Mouse (Mus musculus) ZHBTc4 (cell line): ENCODE results near the gene Serpini2.
"Not testable (repeated sequence)": the region's sequence is repeated elsewhere in the genome, so short reads cannot be mapped to it uniquely, and the experiment has no call there.

Experiments used
- DNase-seq: peaks from one replicate; pipeline ENCODE4 v3.0.0-alpha.2; 2011; ENCODE audit warnings: low read depth, low spot score

The Serpini2 gene

DNA sequence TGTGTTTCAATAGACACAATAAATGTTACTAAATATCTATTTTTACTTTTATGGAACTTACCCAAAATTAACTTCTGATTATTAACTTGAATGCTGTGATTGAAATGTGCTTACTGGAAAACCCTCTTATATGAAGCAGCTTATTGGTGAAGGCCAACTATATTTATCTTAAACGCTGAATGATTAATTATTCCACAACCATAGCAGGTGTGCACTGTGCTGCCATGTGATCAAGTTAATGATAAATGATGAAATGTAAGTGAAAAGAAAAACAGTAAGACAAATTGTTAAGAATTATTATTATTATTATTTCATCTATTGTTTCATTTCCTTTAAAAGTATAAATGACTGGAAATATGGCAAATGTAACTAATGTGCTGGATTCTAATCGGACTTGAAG, at the start of gene Serpini2:
Gene Serpini2 (minus strand): TSS at position 101 of the 400 bp plus-strand sequence.
- DNase-seq = no peak

DNA sequence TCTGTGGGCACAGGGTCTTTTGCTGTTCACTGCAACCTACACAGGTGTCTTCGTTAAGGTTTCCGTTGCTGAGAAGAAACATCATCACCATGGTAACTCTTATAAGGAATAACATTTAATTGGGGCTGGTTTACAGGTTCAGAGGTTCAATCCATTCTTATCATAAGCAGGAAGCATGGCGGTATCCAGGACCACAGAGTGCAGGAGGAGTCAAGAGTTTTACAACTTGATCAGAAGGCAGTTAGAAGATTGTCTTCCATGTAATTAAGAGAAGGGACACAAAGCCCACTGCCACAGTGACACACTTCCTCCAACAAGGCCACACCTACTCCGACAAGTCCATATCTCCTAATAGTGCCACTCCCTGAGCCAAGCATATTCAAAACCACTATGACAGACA, 39.0 kb upstream of the Serpini2 start:
- no peak for DNase-seq

- no peak for DNase-seq
These were observed 38.4 kb upstream of the Serpini2 start for GRCm38 (mm10) chr3:75308228-75308627.

DNA sequence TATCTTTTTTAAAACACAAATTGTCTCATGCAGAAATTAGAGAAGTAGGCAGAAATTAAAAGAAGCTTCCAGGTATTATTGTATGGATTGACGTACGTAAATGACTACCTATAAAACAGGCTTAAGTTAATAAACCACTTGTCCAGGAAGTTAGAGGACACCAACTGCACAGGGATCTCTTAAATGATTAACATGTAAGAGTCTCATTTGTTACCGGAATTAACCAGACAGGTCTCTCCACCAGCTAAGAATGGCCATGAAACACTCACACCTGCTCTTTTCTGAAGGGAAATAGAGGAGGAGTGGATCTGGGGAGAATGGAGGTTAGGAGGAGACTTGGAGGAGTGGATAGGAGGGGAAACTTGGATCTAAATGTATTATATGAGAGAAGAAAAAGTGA, 35.7 kb upstream of the Serpini2 start:
- no peak for DNase-seq

GRCm38 (mm10) chr3:75304621-75305020, 34.7 kb upstream of the Serpini2 start:
- no peak for DNase-seq

- no peak for DNase-seq
These were observed 31.2 kb upstream of the Serpini2 start for GRCm38 (mm10) chr3:75301072-75301471.

DNA sequence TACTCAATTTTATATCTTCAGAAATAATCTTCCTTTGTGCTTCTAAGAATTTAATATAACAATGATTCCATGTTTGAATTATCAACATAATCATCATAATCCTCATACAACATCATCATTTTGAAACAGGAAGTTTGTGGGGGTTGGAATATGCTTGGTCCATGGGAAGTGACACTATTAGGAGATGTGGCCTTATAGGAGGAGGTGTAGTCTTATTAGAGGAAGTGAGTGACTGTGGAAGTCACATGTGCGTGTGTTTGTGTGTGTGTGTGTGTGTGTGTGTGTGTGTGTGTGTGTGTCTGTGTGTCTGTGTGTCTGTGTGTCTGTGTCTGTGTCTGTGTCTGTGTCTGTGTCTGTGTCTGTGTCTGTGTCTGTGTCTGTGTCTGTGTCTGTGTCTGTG, 29.6 kb upstream of the Serpini2 start:
- DNase-seq = not testable (repeated sequence)

DNA sequence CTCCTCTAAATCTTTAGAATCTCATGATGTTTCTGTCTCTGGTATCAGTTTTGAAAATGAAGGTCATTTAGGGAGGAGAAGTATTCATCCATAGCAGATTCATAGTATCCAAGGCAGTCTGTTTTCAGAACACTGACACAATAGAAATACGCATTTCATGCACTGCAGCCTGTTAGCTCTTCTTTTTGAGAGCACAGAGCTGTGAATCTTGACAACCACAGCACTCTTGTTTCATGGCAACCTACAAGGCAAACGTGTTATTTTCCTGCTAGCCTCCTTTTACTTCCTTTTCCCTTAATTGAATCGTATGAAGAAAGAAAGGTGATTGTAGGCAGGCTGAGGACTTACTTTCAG, 27.9 kb upstream of the Serpini2 start:
- DNase-seq = no peak

- no peak for DNase-seq
These were observed 27.3 kb upstream of the Serpini2 start for GRCm38 (mm10) chr3:75297026-75297757.

GRCm38 (mm10) chr3:75293243-75293642, 23.4 kb upstream of the Serpini2 start:
- no peak for DNase-seq

DNA sequence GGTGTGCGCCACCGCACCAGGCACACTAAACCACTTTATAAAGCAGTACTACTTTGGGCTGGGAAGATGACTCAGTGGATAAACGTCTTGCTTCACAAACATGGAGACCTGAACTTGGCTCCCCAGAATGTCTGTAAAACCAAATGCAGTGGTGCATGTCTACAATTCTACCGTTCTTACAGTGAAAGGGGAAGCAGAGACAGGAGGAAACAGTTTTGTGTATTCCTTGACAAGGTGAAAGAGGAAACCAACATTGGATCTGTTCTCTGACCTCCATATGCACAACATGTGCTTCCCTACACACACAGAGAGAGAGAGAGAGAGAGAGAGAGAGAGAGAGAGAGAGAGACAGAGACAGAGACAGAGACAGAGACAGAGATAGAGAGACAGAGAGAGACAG, 7.6 kb upstream of the Serpini2 start:
- no peak for DNase-seq

DNA sequence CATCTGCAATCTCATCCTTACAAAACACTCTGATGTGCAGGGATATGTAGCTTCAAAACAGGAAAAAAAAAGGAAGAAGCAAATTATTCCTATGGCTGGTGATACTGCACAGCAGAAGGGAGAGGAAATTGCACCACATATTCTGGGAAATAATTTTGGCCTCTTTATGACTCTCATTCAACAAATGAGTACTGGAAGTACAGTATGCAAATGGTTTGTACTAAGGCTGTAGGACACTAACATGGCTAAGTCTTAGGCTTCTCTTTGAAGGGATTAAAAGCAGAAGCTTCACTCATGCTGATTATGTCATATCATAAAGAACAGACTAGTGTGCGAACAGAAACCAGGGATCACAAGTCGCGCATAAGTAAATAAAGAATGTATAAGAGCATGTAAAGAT, 6.6 kb upstream of the Serpini2 start:
- DNase-seq = no peak

- DNase-seq = no peak
These were observed 5.2 kb upstream of the Serpini2 start for GRCm38 (mm10) chr3:75275127-75275526.

DNA sequence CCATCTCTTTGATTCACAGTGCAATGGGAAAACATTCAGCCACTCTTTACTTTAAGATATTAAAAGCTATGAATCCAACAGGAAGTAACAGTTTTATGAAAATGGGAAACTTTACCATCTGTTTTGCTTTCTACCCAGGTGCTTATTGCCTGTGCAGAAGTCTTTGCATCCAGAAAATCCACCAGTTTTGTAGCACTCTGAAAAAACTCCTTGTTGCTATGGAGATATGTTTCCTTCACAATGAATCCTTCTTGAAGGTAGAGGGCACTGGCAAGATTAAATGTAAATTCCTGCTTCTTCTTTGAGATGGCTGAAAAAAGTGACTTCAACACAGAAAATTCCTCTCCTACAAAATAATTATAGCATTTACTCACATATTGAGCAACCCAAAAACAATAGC, 10.5 kb downstream of the Serpini2 start:
- DNase-seq = no peak

DNA sequence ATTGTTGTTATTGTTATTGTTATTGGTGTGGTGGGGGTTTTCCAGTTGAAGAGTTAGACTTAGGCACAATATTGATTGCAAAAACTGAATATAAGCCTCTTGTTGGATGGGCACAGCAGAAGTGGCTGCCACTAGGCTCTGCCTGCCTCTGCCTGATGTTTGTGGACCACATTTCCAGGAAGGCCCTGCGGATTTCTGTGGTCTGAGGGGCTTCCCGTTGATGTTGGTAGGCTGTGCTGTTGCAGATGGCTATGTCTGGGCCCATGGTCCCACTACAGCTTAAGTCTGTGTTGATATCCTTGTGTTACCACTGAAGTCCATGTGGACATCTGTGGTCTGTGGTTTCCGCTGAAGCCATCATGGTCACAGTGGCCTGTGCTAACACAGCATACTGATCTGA, 50.2 kb downstream of the Serpini2 start:
- DNase-seq = no peak

DNA sequence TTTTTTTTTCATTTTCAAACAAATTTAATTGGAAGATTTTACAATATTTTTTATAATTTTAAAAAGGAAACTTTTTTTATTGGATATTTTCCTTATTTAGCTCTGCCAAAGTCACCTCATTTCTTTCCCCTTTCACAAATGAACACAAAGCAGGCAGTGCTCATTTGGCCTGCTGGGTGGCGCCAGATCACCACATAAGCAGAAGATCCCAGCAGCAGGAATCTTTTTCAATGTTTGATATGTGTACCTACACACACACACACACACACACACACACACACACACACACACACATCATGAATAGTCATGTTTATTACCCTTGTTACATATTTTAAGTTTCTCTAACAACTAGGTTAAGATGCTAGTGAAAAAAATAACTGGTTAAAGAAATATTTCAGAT, 50.7 kb downstream of the Serpini2 start:
- peak; percentile 21 for DNase-seq

DNA sequence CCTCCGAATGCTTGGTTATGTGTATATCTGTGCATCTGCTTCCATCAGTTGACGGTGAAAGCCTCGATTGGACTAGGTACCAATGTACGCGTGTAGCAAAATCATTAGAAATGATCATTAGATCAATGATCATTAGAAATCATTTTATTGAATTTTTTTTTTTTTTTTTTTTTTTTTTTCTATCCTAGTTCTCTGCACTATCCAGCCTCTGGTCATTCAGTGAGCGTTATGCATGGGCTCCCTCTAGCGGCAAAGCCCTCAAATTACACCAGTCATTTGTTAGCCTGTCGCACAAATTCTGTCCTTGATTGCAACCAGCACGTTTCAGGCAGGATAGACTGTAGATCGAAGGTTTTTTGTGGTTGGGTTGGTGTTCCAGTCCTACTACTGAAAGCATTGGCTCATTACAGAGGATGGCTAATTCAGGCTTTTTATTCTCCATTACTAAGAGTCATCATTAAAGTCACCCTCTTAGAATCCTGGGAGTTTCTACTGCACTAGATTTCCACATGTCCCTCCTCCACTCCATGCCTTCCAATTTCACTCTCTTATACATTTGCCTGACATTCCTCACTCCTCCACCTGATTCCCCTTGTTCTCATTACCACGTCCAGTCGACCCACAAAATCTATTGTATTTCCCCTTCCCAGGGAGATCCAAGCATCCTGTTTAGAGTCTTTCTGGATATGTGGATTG, 66.9 kb downstream of the Serpini2 start:
- peak; percentile 68 for DNase-seq
